Mouse (Mus musculus) liver, embryonic 14.5 days (tissue): ENCODE data around the gene Ube2h.

ENCODE experiments used
- CTCF ChIP-seq: IDR thresholded peaks from 2 replicates; pipeline ENCODE4 v1.5.1; 2016; ENCODE audit warnings: antibody characterized with exemption, low read depth, control low read depth
- EP300 ChIP-seq: IDR thresholded peaks from 2 replicates; pipeline ENCODE4 v1.6.1; 2016; ENCODE audit warnings: antibody characterized with exemption, low read depth

- TF ChIP-seq EP300 (no peak), CTCF (no peak)
These were observed 129.7 kb downstream of the Ube2h start for GRCm38 (mm10) chr6:30174461-30175224.
